Mouse (Mus musculus) thymus, postnatal 36 days (tissue): Measurements from ENCODE around the gene Gm20708.
"Not testable (repeated sequence)": the region's sequence is repeated elsewhere in the genome, so short reads cannot be mapped to it uniquely, and the experiment has no call there.

ENCODE experiments used
- DNase-seq, 2 experiments: peaks; one replicate each; pipeline ENCODE4 v3.0.0; 2022; ENCODE audit warnings: mixed read lengths in 2 of 2

The Gm20708 gene

GRCm38 (mm10) chr11:117781199-117781821, 28.2 kb upstream of the Gm20708 start:
- peak; percentile 84 to 91 for DNase-seq

DNA sequence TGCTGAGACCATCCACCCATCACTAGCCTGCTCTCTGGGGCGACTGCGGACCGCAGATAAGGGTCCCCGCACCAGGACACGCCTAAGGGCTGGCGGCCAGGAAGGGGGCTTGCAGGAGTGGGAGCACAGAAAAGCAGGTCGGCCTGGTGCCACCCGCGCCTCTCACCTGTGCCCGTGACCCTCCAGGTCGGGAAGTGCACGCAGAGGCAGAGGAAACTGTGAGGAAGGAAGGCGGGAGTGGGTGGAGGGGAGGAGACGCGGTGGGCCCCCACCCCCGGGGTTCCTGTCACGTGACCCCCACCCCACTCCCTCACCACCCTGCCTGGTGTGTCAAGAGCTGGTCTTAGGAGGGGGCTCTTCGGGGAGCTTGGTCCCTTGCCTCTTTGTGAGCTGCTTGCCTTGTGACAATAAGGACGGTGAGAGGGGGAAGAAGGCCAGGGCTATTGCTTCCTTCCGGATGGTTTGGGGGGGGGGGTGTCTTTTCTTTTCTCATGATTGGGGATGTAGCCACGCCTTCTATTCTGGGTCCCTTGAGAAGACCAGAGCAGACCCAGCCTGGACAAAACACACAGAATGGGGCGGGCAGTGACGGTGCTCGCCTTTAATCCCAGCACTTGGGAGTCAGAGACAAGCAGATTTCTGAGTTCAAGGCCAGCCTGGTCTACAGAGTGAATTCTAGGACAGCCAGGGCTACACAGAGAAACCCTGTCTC, 27.3 kb upstream of the Gm20708 start, which contains the start of the genes Tmc8 and Tmc6:
Tmc8 (plus strand) TSS at position 84 of the 712 bp plus-strand sequence.
Tmc6 (minus strand) TSS at position 206 of the 712 bp plus-strand sequence.
- DNase-seq = peak; percentile 91 to 95

DNA sequence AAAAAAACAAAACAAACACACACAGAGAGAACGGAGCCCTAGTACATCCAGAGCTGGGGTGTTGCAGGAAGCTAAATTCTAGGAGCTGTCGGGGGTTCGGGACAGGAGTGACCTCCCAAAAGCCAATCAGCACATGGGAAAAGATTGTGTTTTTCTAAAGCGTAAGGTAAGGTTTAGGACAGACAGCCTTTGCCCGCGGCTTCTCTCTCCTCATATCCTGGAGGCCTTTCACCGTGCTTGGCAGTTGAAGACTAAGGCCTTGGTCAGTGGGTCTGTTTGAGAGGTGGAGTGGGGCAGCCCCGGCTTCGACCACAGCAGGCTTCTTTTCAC, 26.8 kb upstream of the Gm20708 start:
- DNase-seq = no peak

DNA sequence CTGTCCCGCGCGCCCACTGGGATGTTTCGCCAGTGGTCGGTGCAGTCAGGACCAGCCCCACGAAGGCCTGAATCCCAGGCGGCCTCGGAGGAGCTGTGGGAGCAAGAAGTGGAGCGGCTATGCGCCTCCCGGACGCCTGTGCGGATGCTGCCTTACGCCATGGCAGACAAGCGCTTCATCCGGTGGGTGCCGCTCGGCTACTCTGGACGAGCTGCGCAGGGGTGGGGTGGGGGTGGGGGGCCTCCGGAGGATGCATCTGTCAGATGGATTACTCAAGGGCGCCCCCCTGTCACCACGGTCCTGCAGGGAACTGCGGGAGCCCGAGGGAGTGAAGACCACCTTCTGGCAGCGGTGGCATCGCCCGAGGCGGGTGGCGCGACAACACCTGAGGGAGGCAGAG, 26.4 kb upstream of the Gm20708 start:
- DNase-seq = peak; percentile 95

DNA sequence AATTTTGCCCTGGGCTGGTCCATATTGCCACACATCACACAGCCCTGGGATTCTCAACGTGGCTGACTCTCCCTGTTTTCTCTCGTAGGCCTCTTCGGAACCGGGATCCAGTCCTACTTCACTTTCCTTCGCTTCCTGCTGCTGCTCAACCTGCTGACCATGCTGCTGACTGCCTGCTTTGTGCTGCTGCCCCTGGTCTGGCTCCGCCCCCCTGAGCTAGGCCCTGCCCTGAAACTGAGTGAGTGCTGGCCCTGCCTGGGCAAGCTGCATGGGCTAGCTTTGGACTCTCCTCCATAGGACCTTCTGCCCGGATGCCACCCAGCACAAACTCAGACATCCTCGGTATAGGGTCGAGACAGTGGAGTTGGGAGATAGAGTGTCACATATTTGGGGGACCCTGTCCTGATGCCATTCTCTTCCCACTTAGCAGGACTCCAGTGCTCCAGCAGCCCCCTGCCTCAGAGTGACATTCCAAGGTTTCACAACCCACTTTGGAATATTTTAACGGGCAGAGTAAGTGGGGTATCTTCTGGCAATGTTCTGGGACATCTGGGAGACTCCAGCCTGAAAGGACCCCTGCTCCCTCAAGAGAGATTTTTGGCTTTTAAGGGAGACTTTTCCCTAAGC, 25.7 kb upstream of the Gm20708 start:
- DNase-seq = peak; percentile 37 to 69

- DNase-seq = peak; percentile 71 to 79
Measured at GRCm38 (mm10) chr11:117786294-117786693, 23.2 kb upstream of the Gm20708 start.

GRCm38 (mm10) chr11:117788481-117788880, 21.0 kb upstream of the Gm20708 start:
- not testable (repeated sequence) for DNase-seq

GRCm38 (mm10) chr11:117790286-117790685, 19.2 kb upstream of the Gm20708 start:
- peak; percentile 69 to 71 for DNase-seq

- DNase-seq = no peak
Measured at GRCm38 (mm10) chr11:117790703-117791440, 18.6 kb upstream of the Gm20708 start.

DNA sequence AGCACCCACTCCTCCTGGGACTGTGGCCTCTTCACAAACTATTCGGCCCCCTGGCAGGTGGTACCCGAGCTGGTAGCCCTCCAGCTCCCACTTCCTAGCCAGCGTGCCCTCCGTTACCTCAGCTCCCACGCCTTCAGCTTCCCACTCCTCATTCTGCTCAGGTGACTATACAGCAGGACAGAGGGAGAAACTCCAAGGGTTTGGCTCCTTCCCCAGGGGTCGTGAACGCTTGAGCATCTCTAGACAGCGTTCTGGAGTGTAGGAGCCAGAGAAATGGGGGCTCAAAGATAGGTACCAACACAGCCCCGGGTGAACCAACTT, 18.1 kb upstream of the Gm20708 start:
- no peak for DNase-seq

GRCm38 (mm10) chr11:117792281-117792888, 17.1 kb upstream of the Gm20708 start:
- peak; percentile 39 to 71 for DNase-seq

DNA sequence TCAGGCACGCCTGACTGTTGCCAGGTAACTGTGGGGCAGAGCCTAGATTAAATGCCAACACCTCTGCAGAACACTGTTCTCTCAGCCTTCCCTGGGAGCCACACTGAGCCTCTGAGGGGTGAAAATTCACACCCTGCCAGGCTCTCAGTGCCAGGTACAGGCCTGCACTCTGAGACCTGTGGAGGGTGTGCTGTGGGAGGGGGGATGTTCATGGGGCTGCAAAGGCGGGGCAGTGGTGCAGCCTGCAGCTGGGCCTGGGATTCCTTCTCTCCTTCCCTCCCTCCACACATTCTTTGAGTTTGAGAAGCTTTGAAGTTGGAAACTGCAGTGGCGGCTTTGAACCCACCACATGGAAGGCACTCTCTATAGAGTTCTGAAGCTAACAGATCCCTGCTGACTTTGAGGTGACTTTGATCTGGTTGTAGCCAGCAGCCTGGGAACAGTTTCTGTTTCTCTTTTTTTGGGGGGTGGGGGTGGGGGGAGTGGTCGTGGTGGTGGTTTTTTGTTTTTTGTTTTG, 15.4 kb upstream of the Gm20708 start:
- DNase-seq = peak in 1 of 2 experiments; percentile 56

GRCm38 (mm10) chr11:117796954-117797353, 12.5 kb upstream of the Gm20708 start:
- DNase-seq = no peak

- no peak for DNase-seq
Measured at GRCm38 (mm10) chr11:117797511-117798159, 11.8 kb upstream of the Gm20708 start, which contains the start of gene 6030468B19Rik. 6030468B19Rik (plus strand) TSS chr11:117797660.

DNA sequence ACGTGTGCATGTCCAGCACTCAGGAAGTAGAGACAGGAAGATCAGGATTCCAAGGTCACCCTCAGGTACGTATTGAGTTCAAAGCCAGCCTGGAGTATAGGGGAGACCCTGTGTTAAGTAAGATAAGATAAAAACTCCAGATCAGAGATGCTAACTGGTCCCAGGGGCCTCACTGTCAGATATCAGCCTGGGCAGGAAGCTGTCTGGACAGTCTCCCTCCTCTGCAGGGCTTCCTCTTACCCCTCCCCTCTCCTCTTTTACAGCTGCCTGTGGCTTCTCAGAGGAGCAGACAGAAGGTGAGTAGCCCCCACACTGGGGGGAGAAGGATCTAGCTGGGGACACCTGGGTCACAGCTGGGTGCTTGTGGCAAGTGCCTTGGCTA, 11.3 kb upstream of the Gm20708 start:
- peak in 1 of 2 experiments; percentile 52 for DNase-seq

DNA sequence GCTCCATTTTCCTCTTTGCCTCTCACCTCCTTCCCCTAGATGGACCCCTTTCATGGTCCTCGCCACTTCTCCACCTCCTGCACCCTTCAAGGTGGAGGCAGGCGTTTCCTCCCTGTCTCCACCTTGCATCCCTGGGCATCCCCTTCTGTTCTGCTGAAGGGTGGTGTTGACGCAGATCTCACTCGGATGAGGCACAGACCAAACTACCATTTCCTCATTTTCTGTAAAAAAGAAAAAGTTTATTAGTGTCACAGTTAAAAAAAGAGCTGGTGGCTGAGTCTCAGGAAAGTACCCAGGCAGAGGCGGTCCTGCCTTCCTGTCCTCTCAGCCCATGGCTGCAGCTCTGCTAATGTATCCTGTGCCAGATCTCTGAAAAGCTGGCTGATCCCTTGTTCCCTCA, 10.3 kb upstream of the Gm20708 start:
- DNase-seq = no peak

GRCm38 (mm10) chr11:117800038-117800437, 9.4 kb upstream of the Gm20708 start:
- DNase-seq = no peak

- no peak for DNase-seq
Measured at GRCm38 (mm10) chr11:117801650-117802049, 7.8 kb upstream of the Gm20708 start.

- DNase-seq = no peak
Measured at GRCm38 (mm10) chr11:117803166-117803688, 6.2 kb upstream of the Gm20708 start.

GRCm38 (mm10) chr11:117806781-117807180, 2.7 kb upstream of the Gm20708 start:
- DNase-seq = no peak

DNA sequence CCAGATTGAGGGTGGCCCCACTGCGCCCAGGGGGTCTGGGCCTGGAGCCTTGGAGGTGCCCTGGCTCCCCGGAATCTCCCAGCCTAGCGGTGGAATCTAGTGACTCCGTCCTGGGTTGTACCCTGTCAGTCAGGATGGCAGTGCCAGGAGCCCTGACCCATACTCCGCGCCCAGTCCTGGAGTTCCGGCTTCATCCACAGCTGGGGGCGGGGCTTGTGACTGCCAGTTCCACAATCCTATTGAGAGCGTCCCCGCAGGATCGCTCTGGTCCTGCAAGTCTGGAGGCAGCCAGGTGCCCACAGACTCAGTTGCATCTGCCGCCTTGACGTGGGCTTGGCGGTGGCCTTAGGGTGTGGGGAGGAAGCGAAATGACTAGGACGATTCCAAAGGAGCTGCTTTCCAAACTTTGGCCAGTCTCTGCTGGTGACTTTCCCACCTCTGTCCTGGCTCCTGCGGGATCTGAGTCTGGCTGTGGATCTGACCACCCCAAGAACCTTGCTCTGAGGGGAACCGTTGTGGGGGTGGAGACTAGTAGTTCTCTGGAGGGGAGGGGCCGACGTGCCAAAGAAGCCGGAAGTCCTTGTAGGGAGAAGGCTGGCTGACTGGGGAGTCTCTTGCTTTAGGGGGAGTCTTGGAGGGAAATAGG, 1.1 kb downstream of the Gm20708 start:
- DNase-seq = peak; percentile 81 to 85
